Mouse (Mus musculus) hindbrain, postnatal 0 days (tissue): Measurements from ENCODE around the gene Ccn1. TPM values are rescaled to one million over a fixed set of nuclear protein-coding genes. Genes with fewer than 3 reads are reported as not detected.

Source experiments
- ATAC-seq: fragments of 200-750 bp; cut with Nextera tagmentation; 2 replicates; pipeline ENCODE4 v1.8.0; 2017; ENCODE audit warnings: mild to moderate bottlenecking, moderate TSS enrichment, moderate library complexity
- DNase-seq: peaks from one replicate; pipeline ENCODE4 v3.0.0-alpha.2; 2015; ENCODE audit warnings: low spot score
- H3K27ac ChIP-seq: fragments of 300-500 bp; sonication (generic); 2 replicates; pipeline ENCODE4 v1.5.1; 2014; ENCODE audit warnings: mild to moderate bottlenecking
- H3K27me3 ChIP-seq: fragments of 300-500 bp; sonication (generic); 2 replicates; pipeline ENCODE4 v1.6.1; 2014; ENCODE audit warnings: low read length, mixed read lengths; ENCODE audit not compliant: insufficient read depth
- H3K36me3 ChIP-seq: fragments of 300-500 bp; sonication (generic); 2 replicates; pipeline ENCODE4 v1.6.1; 2014; ENCODE audit warnings: low read length, mixed read lengths; ENCODE audit not compliant: insufficient read depth
- H3K4me1 ChIP-seq: fragments of 300-500 bp; sonication (generic); 2 replicates; pipeline ENCODE4 v1.6.1; 2014; ENCODE audit warnings: antibody characterized with exemption, low read length, mixed read lengths; ENCODE audit not compliant: insufficient read depth
- H3K4me2 ChIP-seq: fragments of 300-500 bp; sonication (generic); 2 replicates; pipeline ENCODE4 v1.6.1; 2014; ENCODE audit warnings: low read depth, mild to moderate bottlenecking, low read length, moderate library complexity, mixed read lengths
- H3K4me3 ChIP-seq: fragments of 300-500 bp; sonication (generic); 2 replicates; pipeline ENCODE4 v1.5.1; 2014; ENCODE audit warnings: low read length
- H3K9ac ChIP-seq: fragments of 300-500 bp; sonication (generic); replicated peaks from 2 replicates; pipeline ENCODE4 v1.6.1; 2014; ENCODE audit warnings: mild to moderate bottlenecking, low read length, moderate library complexity, mixed read lengths
- H3K9me3 ChIP-seq: fragments of 300-500 bp; sonication (generic); 2 replicates; pipeline ENCODE4 v1.6.1; 2016; ENCODE audit warnings: low read length, mixed read lengths
- CTCF ChIP-seq: IDR thresholded peaks from 2 replicates; pipeline ENCODE4 v1.5.1; 2016; ENCODE audit warnings: antibody characterized with exemption, control low read depth, low read depth
- WGBS: fragments of 180-500 bp; shearing (Covaris S2); extraction: QIAGEN DNeasy Blood & Tissue Kit; methylation state at CpG from one replicate; pipeline ENCODE4 v1.1.7; 2014; 5-methylcytosine and 5-hydroxymethylcytosine counted together
- polyA plus RNA-seq: library from polyadenylated mRNA; unstranded; fragments of >200 nt; fragmentation: Nextera tagmentation; extraction: Ambion mirVana; gene quantifications from 2 replicates; pipeline ENCODE4 v1.2.1, GENCODE M21; 2015
- total RNA-seq: library from RNA; depleted of rRNA; stranded (reverse); fragments of >200 nt; gene quantifications from 2 replicates; pipeline ENCODE4 v1.2.3, GENCODE M21; 2014; rRNA removed

The Ccn1 gene
- total RNA-seq: 2.9 and 8.2 TPM in 2 replicates
- polyA plus RNA-seq: 9.7 and 10.1 TPM in 2 replicates

GRCm38 (mm10) chr3:145649852-145650202 is at the start of gene Ccn1:
Ccn1 (minus strand) TSS chr3:145649981.
- peak; percentile 69 for DNase-seq
- peaks cover 23% of the 10 kb centered on the region for H3K4me1 ChIP-seq
- H3K27me3 ChIP-seq: 0 out of 2 replicates have a peak, but pooled peaks cover 6% of the 10 kb centered on the region
- H3K36me3 ChIP-seq: no peaks in the 10 kb centered on the region
- peak; percentile 68 for ATAC-seq
- no peak for TF ChIP-seq CTCF
- peak within 1 kb of the TSS; percentile 95 for H3K4me2 ChIP-seq
- H3K9me3 ChIP-seq: no peaks in the 10 kb centered on the region
- H3K27ac ChIP-seq: peak within 1 kb of the TSS; percentile 56; the same call in 1 of the 2 replicates
- H3K4me3 ChIP-seq: peak within 1 kb of the TSS; percentile 51
- peak within 1 kb of the TSS; percentile 56 for H3K9ac ChIP-seq
- WGBS: under 1% methylated on average over 28 of the region's 29 CpGs

- H3K4me3 ChIP-seq: no peak overlapping the region
- DNase-seq (no peak), ATAC-seq (no peak)
- H3K27ac ChIP-seq: no peak overlapping the region
- no peak for TF ChIP-seq CTCF
- WGBS: 88% methylated on average over 2 of the region's 2 CpGs
- no peaks in the 10 kb centered on the region for H3K9me3 ChIP-seq
- H3K36me3 ChIP-seq: no peaks in the 10 kb centered on the region
- H3K4me1 ChIP-seq: no peaks in the 10 kb centered on the region
- H3K9ac ChIP-seq: no peak overlapping the region
- no peak overlapping the region for H3K4me2 ChIP-seq
- no peaks in the 10 kb centered on the region for H3K27me3 ChIP-seq
Measured at GRCm38 (mm10) chr3:145693361-145693760, 43.6 kb upstream of the Ccn1 start.

- 82% methylated on average over 9 of the region's 9 CpGs for WGBS
- no peaks in the 10 kb centered on the region for H3K27me3 ChIP-seq
- ATAC-seq (no peak), DNase-seq (no peak)
- no peaks in the 10 kb centered on the region for H3K9me3 ChIP-seq
- no peaks in the 10 kb centered on the region for H3K36me3 ChIP-seq
- no peak overlapping the region for H3K27ac ChIP-seq
- H3K4me2 ChIP-seq: no peak overlapping the region
- H3K4me3 ChIP-seq: no peak overlapping the region
- no peaks in the 10 kb centered on the region for H3K4me1 ChIP-seq
- no peak for TF ChIP-seq CTCF
- H3K9ac ChIP-seq: no peak overlapping the region
Measured at GRCm38 (mm10) chr3:145692037-145692436, 42.3 kb upstream of the Ccn1 start.

GRCm38 (mm10) chr3:145691415-145691814 is 41.6 kb upstream of the Ccn1 start:
- no peak for TF ChIP-seq CTCF
- Histone ChIP-seq H3K27ac (no peak overlapping the region), H3K9ac (no peak overlapping the region), H3K4me1 (no peaks in the 10 kb centered on the region), H3K9me3 (no peaks in the 10 kb centered on the region), H3K27me3 (no peaks in the 10 kb centered on the region), H3K36me3 (no peaks in the 10 kb centered on the region), H3K4me2 (no peak overlapping the region), H3K4me3 (no peak overlapping the region)
- no peak for DNase-seq
- no peak for ATAC-seq
- 71% methylated on average over 7 of the region's 7 CpGs for WGBS

- no peaks in the 10 kb centered on the region for H3K27me3 ChIP-seq
- no peak overlapping the region for H3K4me3 ChIP-seq
- no peak for DNase-seq
- H3K9me3 ChIP-seq: no peaks in the 10 kb centered on the region
- H3K4me2 ChIP-seq: no peak overlapping the region
- H3K27ac ChIP-seq: no peak overlapping the region
- no peaks in the 10 kb centered on the region for H3K36me3 ChIP-seq
- 73% methylated on average over 9 of the region's 9 CpGs for WGBS
- no peaks in the 10 kb centered on the region for H3K4me1 ChIP-seq
- TF ChIP-seq CTCF: no peak
- no peak for ATAC-seq
- no peak overlapping the region for H3K9ac ChIP-seq
Measured at GRCm38 (mm10) chr3:145689271-145689670, 39.5 kb upstream of the Ccn1 start.

GRCm38 (mm10) chr3:145687836-145688235 is 38.1 kb upstream of the Ccn1 start:
- DNase-seq (no peak), ATAC-seq (no peak)
- WGBS: 75% methylated on average over 5 of the region's 5 CpGs
- no peaks in the 10 kb centered on the region for H3K9me3 ChIP-seq
- no peak for TF ChIP-seq CTCF
- H3K4me2 ChIP-seq: no peak overlapping the region
- no peak overlapping the region for H3K4me3 ChIP-seq
- H3K4me1 ChIP-seq: no peaks in the 10 kb centered on the region
- H3K36me3 ChIP-seq: no peaks in the 10 kb centered on the region
- no peak overlapping the region for H3K9ac ChIP-seq
- no peaks in the 10 kb centered on the region for H3K27me3 ChIP-seq
- no peak overlapping the region for H3K27ac ChIP-seq

- WGBS: 60% methylated on average over 19 of the region's 19 CpGs
- DNase-seq (no peak), ATAC-seq (no peak)
- Histone ChIP-seq H3K9me3 (no peaks in the 10 kb centered on the region), H3K4me1 (0 out of 2 replicates have a peak, but pooled peaks cover 4% of the 10 kb centered on the region), H3K9ac (no peak overlapping the region), H3K4me2 (no peak overlapping the region), H3K4me3 (no peak overlapping the region), H3K27ac (0 out of 2 replicates have a peak overlapping the region, but pooled peaks have one; percentile 26), H3K27me3 (no peaks in the 10 kb centered on the region), H3K36me3 (no peaks in the 10 kb centered on the region)
- TF ChIP-seq CTCF: no peak
Measured at GRCm38 (mm10) chr3:145684604-145685441, 35.0 kb upstream of the Ccn1 start.
